Mouse (Mus musculus): Measurements from ENCODE around the gene Pnpla3. TPM values are rescaled to one million over a fixed set of nuclear protein-coding genes. Genes with fewer than 3 reads are reported as not detected.

Pnpla3 gene
- polyA plus RNA-seq, 1 experiment from 2014 or later: 2.6 TPM

DNA sequence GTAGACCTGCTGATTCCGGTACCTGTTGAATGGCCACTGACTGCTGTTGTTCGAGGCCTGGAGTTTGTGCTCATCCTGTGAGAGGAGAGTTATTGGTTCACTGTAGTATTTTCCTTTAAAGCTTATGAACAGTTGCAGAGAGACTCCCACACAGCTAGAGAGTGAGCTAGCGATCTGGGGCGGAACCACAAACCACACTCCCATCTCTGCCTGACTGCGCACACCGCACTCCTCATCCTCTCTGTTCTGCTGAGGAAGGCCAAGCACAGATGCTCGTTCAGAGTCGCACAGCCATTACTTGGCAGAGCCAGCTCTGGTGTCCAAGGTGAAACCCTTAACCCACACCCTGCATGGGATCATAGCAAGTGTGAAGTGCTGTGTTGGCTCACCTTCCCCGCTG, 11.1 kb downstream of the Pnpla3 start:
- no peaks in the 10 kb centered on the region for H3K9me3 ChIP-seq (replicated peaks)
- 76% methylated on average over 9 of the region's 9 CpGs for WGBS (ENCODE audit: insufficient replicate concordance)
- ATAC-seq (ENCODE audit: insufficient read depth): no peak

DNA sequence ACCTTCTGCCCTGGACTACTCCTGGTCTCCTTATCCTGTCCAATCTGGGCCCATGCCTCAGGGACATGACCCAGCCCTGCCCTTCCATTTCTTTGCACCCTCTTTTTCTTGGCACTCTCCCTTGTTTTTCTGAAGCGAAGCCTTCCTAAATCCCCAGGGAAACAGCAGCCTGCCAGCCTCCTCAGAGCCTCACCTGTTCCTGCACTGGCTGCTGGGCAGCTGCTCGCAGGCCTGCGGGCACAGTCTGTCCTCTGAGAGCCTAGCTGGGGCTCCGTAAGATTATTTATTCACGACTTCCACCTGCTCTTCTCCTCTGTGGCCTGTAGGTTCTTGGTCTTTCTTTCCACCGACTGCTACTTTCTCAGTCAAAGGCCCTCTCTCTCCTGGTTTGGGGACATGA, 14.4 kb downstream of the Pnpla3 start:
- Histone ChIP-seq H3K9ac (no peak overlapping the region), H3K36me3 (replicated peaks) (no peaks in the 10 kb centered on the region; the same call in 1 of the 2 replicates), H3K27me3 (peaks cover 14% of the 10 kb centered on the region), H3K27ac (replicated peaks) (no peak overlapping the region), H3K4me2 (no peak overlapping the region), H3K4me1 (replicated peaks) (0 out of 2 replicates have a peak, but pooled peaks cover 2% of the 10 kb centered on the region), H3K9me3 (replicated peaks) (no peaks in the 10 kb centered on the region), H3K4me3 (replicated peaks) (no peak overlapping the region)
- 63% methylated on average over 6 of the region's 6 CpGs for WGBS (ENCODE audit: insufficient replicate concordance)
- ATAC-seq (ENCODE audit: insufficient read depth): no peak

More for the DNA sequence above, 11.1 kb downstream of the Pnpla3 start:
- no peak overlapping the region for H3K27ac ChIP-seq (replicated peaks)
- no peak overlapping the region for H3K4me2 ChIP-seq
- no peak overlapping the region for H3K9ac ChIP-seq
- no peak overlapping the region for H3K4me3 ChIP-seq (replicated peaks)
- H3K4me1 ChIP-seq (replicated peaks): 0 out of 2 replicates have a peak, but pooled peaks cover 2% of the 10 kb centered on the region
- H3K27me3 ChIP-seq: peaks cover 14% of the 10 kb centered on the region
- no peaks in the 10 kb centered on the region; the same call in 1 of the 2 replicates for H3K36me3 ChIP-seq (replicated peaks)

DNA sequence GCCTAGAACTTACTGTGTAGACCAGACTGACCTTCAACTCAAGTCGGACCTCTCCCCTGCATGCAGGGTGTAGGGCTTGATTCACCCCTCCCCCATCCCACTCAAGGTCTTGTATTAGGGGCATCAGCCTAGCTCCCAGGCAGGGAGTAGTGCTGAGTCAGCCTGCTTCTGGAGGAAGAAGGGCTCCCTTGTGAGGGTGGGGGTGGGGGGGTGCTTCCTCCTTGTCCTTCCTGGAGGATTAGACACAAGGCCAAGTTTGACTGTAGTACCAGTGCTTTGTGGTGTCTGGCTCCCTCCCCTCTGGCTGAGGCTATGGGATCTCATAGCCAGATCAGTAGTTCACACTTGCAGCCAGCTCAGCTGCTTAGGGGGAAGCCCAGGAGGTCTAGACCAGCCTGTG, 16.3 kb downstream of the Pnpla3 start:
- H3K9me3 ChIP-seq (replicated peaks): no peaks in the 10 kb centered on the region
- no peak overlapping the region for H3K4me3 ChIP-seq (replicated peaks)
- peaks cover 14% of the 10 kb centered on the region for H3K27me3 ChIP-seq
- peak; percentile 69 for ATAC-seq (ENCODE audit: insufficient read depth)
- no peak overlapping the region for H3K27ac ChIP-seq (replicated peaks)
- no peaks in the 10 kb centered on the region; the same call in 1 of the 2 replicates for H3K36me3 ChIP-seq (replicated peaks)
- H3K4me1 ChIP-seq (replicated peaks): 0 out of 2 replicates have a peak, but pooled peaks cover 2% of the 10 kb centered on the region
- 4% methylated on average over 1 of the region's 1 CpGs for WGBS (ENCODE audit: insufficient replicate concordance)
- no peak overlapping the region for H3K4me2 ChIP-seq
- no peak overlapping the region for H3K9ac ChIP-seq

DNA sequence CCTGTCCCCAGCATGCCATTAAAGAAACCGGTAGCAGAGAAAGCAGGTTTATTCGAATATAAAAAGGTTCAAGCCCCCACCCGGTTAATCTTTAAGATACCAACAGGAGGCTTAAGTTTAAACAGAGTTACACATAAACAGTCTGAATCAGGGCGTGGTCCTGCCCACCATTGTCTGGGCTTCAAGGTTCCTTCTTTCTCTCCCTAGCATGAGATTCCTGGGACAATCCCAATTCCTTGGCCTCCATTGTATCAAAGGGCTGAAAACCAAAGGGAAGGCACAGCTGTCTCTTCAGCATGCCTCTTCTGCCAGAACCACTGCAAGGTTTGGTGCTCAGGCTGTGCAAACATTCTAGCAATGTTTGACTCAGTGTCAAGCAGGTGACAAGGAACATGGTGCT, 18.6 kb downstream of the Pnpla3 start:
- Histone ChIP-seq H3K27ac (replicated peaks) (no peak overlapping the region), H3K4me1 (replicated peaks) (peaks cover 14% of the 10 kb centered on the region; the same call in 1 of the 2 replicates), H3K4me2 (no peak overlapping the region), H3K27me3 (peaks cover 7% of the 10 kb centered on the region; the same call in 1 of the 2 replicates), H3K36me3 (replicated peaks) (no peaks in the 10 kb centered on the region), H3K4me3 (replicated peaks) (no peak overlapping the region), H3K9me3 (replicated peaks) (no peaks in the 10 kb centered on the region), H3K9ac (no peak overlapping the region)
- no peak for ATAC-seq (ENCODE audit: insufficient read depth)
- WGBS (ENCODE audit: insufficient replicate concordance): 49% methylated on average over 4 of the region's 4 CpGs

DNA sequence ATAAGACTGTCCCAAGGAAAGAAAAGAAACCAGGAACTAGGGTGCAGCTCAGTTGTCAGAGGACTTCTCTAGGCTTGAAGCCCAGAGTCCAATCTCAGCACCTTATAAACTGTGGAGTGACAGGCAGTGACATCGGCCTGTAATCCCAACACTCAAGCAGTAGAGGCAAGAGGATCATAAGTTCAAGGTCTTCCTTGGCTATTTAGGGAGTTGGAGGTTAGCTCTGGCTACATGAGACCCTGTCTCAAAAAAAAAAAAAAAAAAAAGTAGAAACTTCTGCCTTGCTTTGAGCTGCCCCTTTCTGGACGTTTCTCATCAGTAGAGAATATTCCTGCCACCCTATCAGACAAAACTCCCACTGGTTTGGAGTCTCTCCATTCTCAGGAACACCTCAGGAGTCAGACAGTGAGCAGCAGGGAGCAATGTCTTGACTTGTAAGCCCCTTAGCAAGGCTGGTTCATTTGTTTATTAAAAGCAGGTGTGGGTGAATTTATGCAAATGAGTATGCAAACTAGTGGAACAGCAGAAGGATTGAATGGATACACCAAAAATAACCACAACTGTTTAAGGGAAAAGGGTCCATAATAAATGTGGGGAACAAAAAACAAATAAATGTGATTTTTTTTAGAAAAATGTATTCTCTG, 21.4 kb downstream of the Pnpla3 start:
- Histone ChIP-seq H3K4me2 (no peak overlapping the region), H3K4me1 (replicated peaks) (peaks cover 32% of the 10 kb centered on the region), H3K4me3 (replicated peaks) (no peak overlapping the region), H3K9me3 (replicated peaks) (no peaks in the 10 kb centered on the region), H3K27me3 (no peaks in the 10 kb centered on the region), H3K9ac (no peak overlapping the region), H3K27ac (replicated peaks) (no peak overlapping the region), H3K36me3 (replicated peaks) (no peaks in the 10 kb centered on the region)
- 53% methylated on average over 2 of the region's 2 CpGs for whole genome bisulfite sequencing (ENCODE audit: insufficient replicate concordance)
- no peak for ATAC-seq (ENCODE audit: insufficient read depth)

DNA sequence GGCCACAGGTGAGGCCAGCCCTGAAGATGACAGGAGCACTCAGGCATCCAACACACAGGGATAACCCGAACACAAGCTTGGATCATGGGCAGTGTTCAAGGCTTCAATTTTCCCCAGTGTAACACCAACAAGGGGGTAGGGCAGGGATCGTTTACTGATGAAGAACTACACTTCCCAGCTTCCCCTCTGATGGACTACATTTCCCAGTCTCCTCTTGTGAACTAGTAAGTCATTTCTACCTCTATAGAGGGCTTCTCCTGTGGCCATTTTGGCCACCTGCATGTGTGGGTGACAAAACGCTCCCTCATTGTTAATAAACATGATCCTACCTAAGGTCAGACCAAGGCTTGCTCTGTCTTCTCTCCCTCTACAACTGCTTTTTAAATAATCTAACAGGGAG, 22.2 kb downstream of the Pnpla3 start:
- H3K4me1 ChIP-seq (replicated peaks): peaks cover 32% of the 10 kb centered on the region
- 31% methylated on average over 3 of the region's 3 CpGs for WGBS (ENCODE audit: insufficient replicate concordance)
- no peak overlapping the region for H3K27ac ChIP-seq (replicated peaks)
- H3K4me2 ChIP-seq: no peak overlapping the region
- H3K9ac ChIP-seq: no peak overlapping the region
- H3K4me3 ChIP-seq (replicated peaks): no peak overlapping the region
- no peaks in the 10 kb centered on the region for H3K27me3 ChIP-seq
- no peaks in the 10 kb centered on the region for H3K9me3 ChIP-seq (replicated peaks)
- H3K36me3 ChIP-seq (replicated peaks): no peaks in the 10 kb centered on the region
- ATAC-seq (ENCODE audit: insufficient read depth): no peak

DNA sequence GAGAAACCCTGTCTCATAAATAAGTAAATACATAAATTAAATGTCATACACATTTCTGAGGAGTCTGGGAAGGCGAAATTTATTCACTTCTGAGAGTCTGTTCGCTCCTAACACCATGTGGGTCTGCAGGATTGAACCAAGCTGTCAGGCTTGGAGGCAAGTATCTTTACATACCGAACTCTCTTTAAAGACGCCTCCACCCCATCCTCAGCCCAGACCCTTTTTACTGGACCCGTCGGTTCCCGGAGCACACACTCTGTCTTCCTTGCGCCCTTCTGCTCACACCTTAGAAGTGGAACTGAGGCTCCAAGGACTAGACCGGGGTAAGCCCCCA, 24.1 kb downstream of the Pnpla3 start:
- WGBS (ENCODE audit: insufficient replicate concordance): under 1% methylated on average over 9 of the region's 9 CpGs
- peak overlapping the region; percentile 90 for H3K4me3 ChIP-seq (replicated peaks)
- peaks cover 34% of the 10 kb centered on the region for H3K4me1 ChIP-seq (replicated peaks)
- peaks cover 12% of the 10 kb centered on the region for H3K36me3 ChIP-seq (replicated peaks)
- H3K27ac ChIP-seq (replicated peaks): peak overlapping the region; percentile 96
- H3K27me3 ChIP-seq: no peaks in the 10 kb centered on the region
- no peaks in the 10 kb centered on the region for H3K9me3 ChIP-seq (replicated peaks)
- ATAC-seq (ENCODE audit: insufficient read depth): peak; percentile 19
- peak overlapping the region; percentile 80 for H3K4me2 ChIP-seq
- H3K9ac ChIP-seq: peak overlapping the region; percentile 82

DNA sequence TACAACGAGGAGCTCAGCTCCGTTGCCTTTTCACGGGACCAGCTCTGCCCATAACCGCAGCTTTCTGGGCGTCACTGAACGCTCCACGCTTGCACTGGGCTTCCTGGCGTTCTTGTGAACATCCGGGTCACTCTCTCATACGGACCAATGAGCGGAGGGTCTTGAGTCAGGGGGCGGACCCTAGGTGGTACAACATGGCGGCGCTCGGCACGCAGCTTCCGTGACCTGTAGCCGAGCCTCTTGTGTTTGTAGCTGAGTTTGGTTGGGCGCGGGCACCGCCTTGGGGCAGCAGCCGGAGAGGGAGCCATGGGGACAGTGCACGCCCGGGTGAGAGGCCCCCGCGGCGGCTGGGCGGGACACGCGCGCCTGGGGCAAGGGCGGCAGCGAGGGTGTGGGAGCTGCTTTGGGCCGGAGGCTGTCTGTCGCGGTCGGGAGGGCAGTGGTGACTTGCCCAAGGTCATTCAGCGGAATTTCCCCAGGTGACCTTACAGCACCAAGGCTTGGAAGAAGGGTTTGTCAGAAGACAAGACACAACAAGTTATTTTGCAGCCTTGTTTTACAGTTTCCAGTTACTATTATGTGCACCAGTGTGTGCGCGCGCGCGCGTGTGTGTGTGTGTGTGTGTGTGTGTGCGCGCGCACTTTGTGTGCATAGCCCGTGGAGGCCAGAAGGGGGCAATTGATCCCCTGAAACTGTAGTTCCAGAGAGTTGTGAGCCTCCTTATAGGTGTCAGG, 24.6 kb downstream of the Pnpla3 start, which contains the start of gene Samm50:
TSS of gene Samm50 (plus strand) at position 184 of the 734 bp plus-strand sequence.
- Histone ChIP-seq H3K27ac (replicated peaks) (peak within 1 kb of the TSS; percentile 96), H3K9me3 (replicated peaks) (no peaks in the 10 kb centered on the region), H3K4me3 (replicated peaks) (peak within 1 kb of the TSS; percentile 90), H3K27me3 (no peaks in the 10 kb centered on the region), H3K9ac (peak within 1 kb of the TSS; percentile 82), H3K36me3 (replicated peaks) (peaks cover 17% of the 10 kb centered on the region), H3K4me1 (replicated peaks) (peaks cover 34% of the 10 kb centered on the region), H3K4me2 (peak within 1 kb of the TSS; percentile 80)
- ATAC-seq (ENCODE audit: insufficient read depth): peak; percentile 96
- 2% methylated on average over 48 of the region's 48 CpGs for WGBS (ENCODE audit: insufficient replicate concordance)

DNA sequence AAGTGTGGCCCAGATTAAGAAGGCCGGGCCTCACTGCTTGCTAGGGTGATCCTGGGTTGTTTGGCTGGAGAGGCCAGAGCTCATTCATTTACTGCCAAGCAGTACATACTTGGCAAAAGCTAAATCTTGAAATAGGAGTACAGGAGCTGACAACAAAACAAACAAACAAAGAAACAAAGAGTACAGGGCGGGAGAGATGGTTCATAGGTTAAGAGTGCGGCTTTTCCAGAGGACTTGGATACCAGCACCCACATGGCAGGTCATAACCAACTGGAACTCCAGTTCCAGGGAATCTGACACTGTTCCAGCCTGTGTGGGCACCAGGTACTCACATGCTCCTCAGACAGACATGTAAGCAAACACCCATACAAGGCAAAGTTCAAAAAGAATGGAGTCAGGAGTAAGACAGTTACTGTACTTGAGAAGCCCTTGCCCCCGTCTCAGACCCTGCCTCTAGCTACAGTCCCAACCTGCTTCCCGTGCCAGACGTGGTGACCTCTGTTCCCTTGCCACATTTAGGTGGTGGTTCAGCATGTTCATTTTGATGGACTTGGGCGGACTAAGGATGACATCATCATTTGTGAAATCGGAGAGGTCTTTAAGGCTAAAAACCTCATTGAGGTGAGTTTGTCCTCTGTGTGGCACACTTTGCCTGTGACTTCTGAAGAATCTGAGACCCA, 29.0 kb downstream of the Pnpla3 start:
- H3K4me3 ChIP-seq (replicated peaks): no peak overlapping the region
- H3K9me3 ChIP-seq (replicated peaks): no peaks in the 10 kb centered on the region
- 73% methylated on average over 8 of the region's 8 CpGs for WGBS (ENCODE audit: insufficient replicate concordance)
- ATAC-seq (ENCODE audit: insufficient read depth): no peak
- peaks cover 18% of the 10 kb centered on the region for H3K4me1 ChIP-seq (replicated peaks)
- H3K27me3 ChIP-seq: no peaks in the 10 kb centered on the region
- peaks cover 61% of the 10 kb centered on the region for H3K36me3 ChIP-seq (replicated peaks)
- H3K9ac ChIP-seq: no peak overlapping the region
- H3K4me2 ChIP-seq: no peak overlapping the region
- H3K27ac ChIP-seq (replicated peaks): no peak overlapping the region

DNA sequence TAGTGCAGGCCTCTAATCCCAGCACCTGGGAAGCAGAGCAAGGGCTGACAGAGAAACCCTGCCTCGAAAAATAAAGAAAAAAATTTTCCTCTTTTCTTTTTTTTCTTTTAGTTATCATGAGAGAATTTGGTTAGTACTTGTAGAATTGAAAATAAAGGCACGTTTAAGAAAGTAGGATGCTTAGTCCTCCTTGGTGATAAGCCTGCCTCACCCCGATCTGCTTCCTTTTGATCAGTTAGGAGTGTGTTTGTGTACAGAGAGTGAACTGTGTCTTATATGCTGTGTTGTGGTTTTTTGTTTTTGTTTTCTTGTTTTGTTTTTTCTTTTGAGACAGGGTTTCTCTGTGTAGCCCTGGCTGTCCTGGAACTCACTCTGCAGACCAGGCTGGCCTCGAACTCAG, 39.7 kb downstream of the Pnpla3 start:
- 60% methylated on average over 4 of the region's 4 CpGs for WGBS (ENCODE audit: insufficient replicate concordance)

More for the DNA sequence above, 39.7 kb downstream of the Pnpla3 start:
- peaks cover 49% of the 10 kb centered on the region for H3K4me1 ChIP-seq (replicated peaks)
- H3K4me2 ChIP-seq: no peak overlapping the region
- H3K27me3 ChIP-seq: no peaks in the 10 kb centered on the region
- H3K4me3 ChIP-seq (replicated peaks): no peak overlapping the region
- no peaks in the 10 kb centered on the region for H3K9me3 ChIP-seq (replicated peaks)
- ATAC-seq (ENCODE audit: insufficient read depth): no peak
- H3K27ac ChIP-seq (replicated peaks): no peak overlapping the region
- peaks cover 90% of the 10 kb centered on the region for H3K36me3 ChIP-seq (replicated peaks)
- H3K9ac ChIP-seq: no peak overlapping the region

Measured in liver, embryonic 15.5 days (tissue).